Mouse (Mus musculus): ENCODE results near the gene Cryz. TPM values are rescaled to one million over a fixed set of nuclear protein-coding genes. Genes with fewer than 3 reads are reported as not detected.

The Cryz gene
- polyA plus RNA-seq, 1 experiment from 2014 or later = 18.6 TPM

- H3K27me3 ChIP-seq (ENCODE audit: control insufficient read depth, insufficient read depth, low read length) = no peaks in the 10 kb centered on the region
- peaks cover 2% of the 10 kb centered on the region; the same call in 1 of the 2 replicates for H3K36me3 ChIP-seq (ENCODE audit: control insufficient read depth, insufficient read depth, low read length)
- peak within 1 kb of the TSS; percentile 94 for H3K9ac ChIP-seq (ENCODE audit: low read length)
- H3K4me3 ChIP-seq (ENCODE audit: low read depth, low read length) = peak within 1 kb of the TSS; percentile 92
- H3K4me1 ChIP-seq (ENCODE audit: control insufficient read depth, insufficient read depth, low read length) = peaks cover 2% of the 10 kb centered on the region; the same call in 1 of the 2 replicates
- no peaks in the 10 kb centered on the region for H3K9me3 ChIP-seq (ENCODE audit: control insufficient read depth, low read length)
- WGBS = under 1% methylated on average over 38 of the region's 38 CpGs
- peak within 1 kb of the TSS; percentile 67 for H3K4me2 ChIP-seq
- peak within 1 kb of the TSS; percentile 80 for H3K27ac ChIP-seq (ENCODE audit: low read depth, low read length)
- ATAC-seq (ENCODE audit: low FRiP score) (peak; percentile 96), DNase-seq (ENCODE audit: low spot score, missing footprints) (peak; percentile 100)
These were observed 533 bp downstream of the Cryz start, which contains the start of gene Tyw3 for GRCm38 (mm10) chr3:154596934-154597554. Gene Tyw3, minus strand, starts transcription at chr3:154597104.

DNA sequence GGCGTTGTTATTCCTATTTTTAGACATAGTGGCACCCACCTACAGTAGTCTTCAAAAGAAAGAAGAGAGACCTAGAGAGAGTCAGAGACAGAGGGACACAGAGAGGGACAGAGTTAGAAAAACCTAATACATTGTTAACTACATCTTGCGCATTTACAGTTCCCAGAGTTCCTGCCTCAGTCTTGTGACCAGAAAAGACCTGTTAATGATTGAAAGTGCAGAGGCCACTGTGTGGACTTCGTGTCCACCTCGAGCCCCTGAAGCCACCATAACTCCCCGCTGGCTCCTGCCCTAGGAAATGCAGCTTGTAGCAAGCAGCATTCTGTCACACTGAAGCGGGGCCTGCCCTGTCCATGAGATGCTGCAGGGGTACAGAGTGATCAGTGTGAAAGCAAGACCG is 1.1 kb downstream of the Cryz start:
- DNase-seq (ENCODE audit: low spot score, missing footprints) (peak; percentile 89), ATAC-seq (ENCODE audit: low FRiP score) (no peak)
- Histone ChIP-seq H3K27ac (ENCODE audit: low read depth, low read length) (no peak overlapping the region), H3K9ac (ENCODE audit: low read length) (peak overlapping the region; percentile 94), H3K4me1 (ENCODE audit: control insufficient read depth, insufficient read depth, low read length) (peaks cover 2% of the 10 kb centered on the region; the same call in 1 of the 2 replicates), H3K4me2 (peak overlapping the region; percentile 67), H3K4me3 (ENCODE audit: low read depth, low read length) (peak overlapping the region; percentile 92), H3K36me3 (ENCODE audit: control insufficient read depth, insufficient read depth, low read length) (no peaks in the 10 kb centered on the region), H3K9me3 (ENCODE audit: control insufficient read depth, low read length) (no peaks in the 10 kb centered on the region), H3K27me3 (ENCODE audit: control insufficient read depth, insufficient read depth, low read length) (no peaks in the 10 kb centered on the region)
- 38% methylated on average over 7 of the region's 7 CpGs for WGBS

- DNase-seq (ENCODE audit: low spot score, missing footprints) = peak; percentile 8
These were observed 5.6 kb downstream of the Cryz start for GRCm38 (mm10) chr3:154602141-154602540.

GRCm38 (mm10) chr3:154604871-154605270 is 8.4 kb downstream of the Cryz start:
- ATAC-seq (ENCODE audit: low FRiP score) = no peak
- 74% methylated on average over 5 of the region's 5 CpGs for WGBS

More at GRCm38 (mm10) chr3:154602141-154602540, 5.6 kb downstream of the Cryz start:
- ATAC-seq (ENCODE audit: low FRiP score) = no peak
- Histone ChIP-seq H3K9ac (ENCODE audit: low read length) (no peak overlapping the region), H3K27me3 (ENCODE audit: control insufficient read depth, insufficient read depth, low read length) (no peaks in the 10 kb centered on the region), H3K4me1 (ENCODE audit: control insufficient read depth, insufficient read depth, low read length) (no peaks in the 10 kb centered on the region; the same call in 1 of the 2 replicates), H3K4me3 (ENCODE audit: low read depth, low read length) (no peak overlapping the region), H3K4me2 (no peak overlapping the region), H3K27ac (ENCODE audit: low read depth, low read length) (no peak overlapping the region), H3K36me3 (ENCODE audit: control insufficient read depth, insufficient read depth, low read length) (no peaks in the 10 kb centered on the region; the same call in 1 of the 2 replicates), H3K9me3 (ENCODE audit: control insufficient read depth, low read length) (no peaks in the 10 kb centered on the region)

GRCm38 (mm10) chr3:154607896-154608295 is 11.4 kb downstream of the Cryz start:
- DNase-seq (ENCODE audit: low spot score, missing footprints) = no peak
- Histone ChIP-seq H3K9me3 (ENCODE audit: control insufficient read depth, low read length) (no peaks in the 10 kb centered on the region), H3K9ac (ENCODE audit: low read length) (no peak overlapping the region), H3K36me3 (ENCODE audit: control insufficient read depth, insufficient read depth, low read length) (no peaks in the 10 kb centered on the region; the same call in 1 of the 2 replicates), H3K4me2 (no peak overlapping the region), H3K27ac (ENCODE audit: low read depth, low read length) (no peak overlapping the region), H3K4me3 (ENCODE audit: low read depth, low read length) (no peak overlapping the region), H3K27me3 (ENCODE audit: control insufficient read depth, insufficient read depth, low read length) (no peaks in the 10 kb centered on the region), H3K4me1 (ENCODE audit: control insufficient read depth, insufficient read depth, low read length) (no peaks in the 10 kb centered on the region)
- ATAC-seq (ENCODE audit: low FRiP score) = no peak
- 96% methylated on average over 1 of the region's 1 CpGs for WGBS

More at GRCm38 (mm10) chr3:154604871-154605270, 8.4 kb downstream of the Cryz start:
- Histone ChIP-seq H3K27me3 (ENCODE audit: control insufficient read depth, insufficient read depth, low read length) (no peaks in the 10 kb centered on the region), H3K4me3 (ENCODE audit: low read depth, low read length) (no peak overlapping the region), H3K4me2 (no peak overlapping the region), H3K9me3 (ENCODE audit: control insufficient read depth, low read length) (no peaks in the 10 kb centered on the region), H3K9ac (ENCODE audit: low read length) (no peak overlapping the region), H3K27ac (ENCODE audit: low read depth, low read length) (no peak overlapping the region), H3K4me1 (ENCODE audit: control insufficient read depth, insufficient read depth, low read length) (no peaks in the 10 kb centered on the region), H3K36me3 (ENCODE audit: control insufficient read depth, insufficient read depth, low read length) (no peaks in the 10 kb centered on the region; the same call in 1 of the 2 replicates)
- peak; percentile 19 for DNase-seq (ENCODE audit: low spot score, missing footprints)

DNA sequence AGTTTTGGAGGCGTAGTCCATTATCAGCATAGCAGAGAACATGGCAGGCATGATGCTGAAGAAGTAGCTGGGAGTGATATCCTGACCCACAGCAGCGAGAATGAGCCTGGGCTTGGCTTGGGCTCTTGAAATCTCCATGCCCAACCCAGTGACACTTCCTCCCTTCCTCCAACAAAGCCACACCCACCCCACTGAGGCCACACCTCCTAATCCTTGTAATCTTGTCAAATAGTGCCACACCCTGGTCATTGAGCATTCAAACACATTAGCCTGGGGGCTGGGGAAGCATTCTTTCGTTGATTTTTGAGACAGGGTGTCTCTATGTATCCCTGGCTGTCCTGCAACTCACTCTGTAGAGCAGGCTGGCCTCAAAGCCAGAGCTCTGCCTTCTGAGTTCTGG is 15.4 kb downstream of the Cryz start:
- Histone ChIP-seq H3K9me3 (ENCODE audit: control insufficient read depth, low read length) (no peaks in the 10 kb centered on the region), H3K4me2 (no peak overlapping the region), H3K4me3 (ENCODE audit: low read depth, low read length) (no peak overlapping the region), H3K27me3 (ENCODE audit: control insufficient read depth, insufficient read depth, low read length) (no peaks in the 10 kb centered on the region), H3K27ac (ENCODE audit: low read depth, low read length) (no peak overlapping the region), H3K36me3 (ENCODE audit: control insufficient read depth, insufficient read depth, low read length) (no peaks in the 10 kb centered on the region), H3K4me1 (ENCODE audit: control insufficient read depth, insufficient read depth, low read length) (no peaks in the 10 kb centered on the region), H3K9ac (ENCODE audit: low read length) (no peak overlapping the region)
- 87% methylated on average over 3 of the region's 3 CpGs for WGBS
- ATAC-seq (ENCODE audit: low FRiP score) (no peak), DNase-seq (ENCODE audit: low spot score, missing footprints) (no peak)

DNA sequence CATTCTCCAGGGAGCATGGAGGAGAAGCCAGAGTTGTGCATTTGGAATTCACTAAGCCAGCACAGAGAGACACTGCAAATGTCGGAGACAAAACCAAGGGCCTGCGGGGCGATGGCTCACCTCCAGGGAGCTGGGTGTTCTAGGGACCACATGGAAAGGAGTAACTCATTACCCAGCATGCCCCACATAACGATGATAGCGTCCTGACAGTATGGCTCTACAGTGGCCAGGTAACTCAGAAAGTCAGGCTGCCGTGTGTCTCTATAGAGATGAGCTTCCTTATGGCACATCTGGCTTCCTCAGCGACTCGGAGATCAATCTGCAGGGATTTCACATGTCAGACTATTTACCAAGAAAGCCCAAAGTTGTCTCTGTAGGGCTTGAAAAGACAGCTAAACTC is 18.3 kb downstream of the Cryz start:
- Histone ChIP-seq H3K36me3 (ENCODE audit: control insufficient read depth, insufficient read depth, low read length) (no peaks in the 10 kb centered on the region), H3K4me2 (no peak overlapping the region), H3K9me3 (ENCODE audit: control insufficient read depth, low read length) (no peaks in the 10 kb centered on the region), H3K27ac (ENCODE audit: low read depth, low read length) (no peak overlapping the region), H3K27me3 (ENCODE audit: control insufficient read depth, insufficient read depth, low read length) (no peaks in the 10 kb centered on the region), H3K9ac (ENCODE audit: low read length) (no peak overlapping the region), H3K4me3 (ENCODE audit: low read depth, low read length) (no peak overlapping the region), H3K4me1 (ENCODE audit: control insufficient read depth, insufficient read depth, low read length) (no peaks in the 10 kb centered on the region)
- DNase-seq (ENCODE audit: low spot score, missing footprints) (no peak), ATAC-seq (ENCODE audit: low FRiP score) (no peak)
- WGBS = 83% methylated on average over 8 of the region's 8 CpGs

DNA sequence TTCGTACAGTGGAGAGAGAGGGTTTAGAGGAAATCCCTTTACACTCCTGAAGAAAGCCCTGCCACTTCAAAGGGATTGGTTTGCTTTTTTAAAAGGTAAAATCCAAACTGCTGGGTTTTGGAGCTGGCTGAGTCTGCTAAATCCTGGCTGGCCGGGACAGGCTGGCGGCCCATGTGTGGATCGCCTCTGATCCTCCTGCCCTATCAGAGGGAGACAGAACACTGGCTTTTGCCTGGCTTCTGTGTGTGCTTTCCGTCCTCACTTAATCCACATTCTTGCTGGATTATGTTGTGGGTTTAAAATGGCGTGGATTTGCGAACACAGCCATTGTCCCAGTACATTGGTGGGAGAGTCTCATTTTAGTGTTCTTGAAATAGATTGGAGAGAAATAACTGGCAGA is 18.8 kb downstream of the Cryz start:
- H3K4me3 ChIP-seq (ENCODE audit: low read depth, low read length) = no peak overlapping the region
- H3K9me3 ChIP-seq (ENCODE audit: control insufficient read depth, low read length) = no peaks in the 10 kb centered on the region
- WGBS = 42% methylated on average over 7 of the region's 7 CpGs
- no peaks in the 10 kb centered on the region for H3K4me1 ChIP-seq (ENCODE audit: control insufficient read depth, insufficient read depth, low read length)
- no peak for DNase-seq (ENCODE audit: low spot score, missing footprints)
- H3K27ac ChIP-seq (ENCODE audit: low read depth, low read length) = no peak overlapping the region
- H3K9ac ChIP-seq (ENCODE audit: low read length) = no peak overlapping the region
- no peaks in the 10 kb centered on the region for H3K36me3 ChIP-seq (ENCODE audit: control insufficient read depth, insufficient read depth, low read length)
- H3K27me3 ChIP-seq (ENCODE audit: control insufficient read depth, insufficient read depth, low read length) = no peaks in the 10 kb centered on the region
- ATAC-seq (ENCODE audit: low FRiP score) = no peak
- H3K4me2 ChIP-seq = no peak overlapping the region

- no peak overlapping the region for H3K9ac ChIP-seq (ENCODE audit: low read length)
- 85% methylated on average over 4 of the region's 4 CpGs for WGBS
- DNase-seq (ENCODE audit: low spot score, missing footprints) (no peak), ATAC-seq (ENCODE audit: low FRiP score) (no peak)
- no peak overlapping the region for H3K27ac ChIP-seq (ENCODE audit: low read depth, low read length)
- H3K4me3 ChIP-seq (ENCODE audit: low read depth, low read length) = no peak overlapping the region
- no peaks in the 10 kb centered on the region for H3K27me3 ChIP-seq (ENCODE audit: control insufficient read depth, insufficient read depth, low read length)
- no peaks in the 10 kb centered on the region for H3K9me3 ChIP-seq (ENCODE audit: control insufficient read depth, low read length)
- H3K4me2 ChIP-seq = no peak overlapping the region
- H3K36me3 ChIP-seq (ENCODE audit: control insufficient read depth, insufficient read depth, low read length) = no peaks in the 10 kb centered on the region
- no peaks in the 10 kb centered on the region for H3K4me1 ChIP-seq (ENCODE audit: control insufficient read depth, insufficient read depth, low read length)
These were observed 19.6 kb downstream of the Cryz start for GRCm38 (mm10) chr3:154616106-154616505.
